In the genomic region with DNA sequence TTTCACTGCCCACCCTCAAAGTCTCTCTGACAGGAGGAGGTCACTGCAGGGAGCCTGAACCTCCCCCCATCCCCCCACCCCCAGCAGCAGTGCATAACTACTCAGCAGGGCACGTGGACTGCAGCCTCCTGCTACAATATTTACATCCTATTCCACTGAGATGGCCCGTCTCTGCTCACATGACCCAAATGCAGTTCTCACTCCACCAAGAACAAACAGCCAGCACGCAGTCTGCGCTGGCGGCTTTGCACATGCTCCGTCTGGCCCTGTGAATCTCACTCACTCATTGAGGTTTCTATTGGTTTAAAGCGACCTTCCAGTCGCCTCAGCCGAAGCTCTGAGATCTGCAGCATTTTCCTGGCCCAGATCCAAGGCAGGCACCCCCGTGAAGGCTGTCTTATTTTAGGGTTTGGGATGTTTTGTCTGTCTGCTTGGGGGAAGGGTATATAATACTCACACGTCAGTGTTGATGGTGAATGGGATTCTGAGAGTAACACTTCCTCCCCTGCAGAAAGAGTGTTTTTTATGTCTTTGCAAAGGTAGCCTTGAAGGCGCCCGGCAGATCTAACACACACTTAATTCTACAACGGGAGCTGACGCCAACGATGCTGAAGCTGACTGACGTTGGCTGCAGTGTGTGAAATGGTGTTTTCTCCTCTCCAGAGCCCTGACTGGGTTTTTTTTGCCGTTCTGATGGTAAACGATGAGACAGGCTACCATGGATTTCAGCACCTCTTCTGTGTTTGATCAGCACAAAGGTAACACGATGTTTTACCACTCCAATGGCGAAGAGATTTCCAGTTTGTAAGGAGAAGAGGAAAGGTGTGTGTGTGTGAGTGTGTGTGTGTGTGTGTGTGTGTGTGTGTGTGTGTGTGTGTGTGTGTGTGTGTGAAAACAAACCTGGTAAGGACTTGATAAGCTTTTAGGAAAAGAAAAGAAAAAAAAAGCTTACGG, we compare ENCODE assay signal across 8 mouse cellular contexts. TPM values are rescaled to one million over a fixed set of nuclear protein-coding genes. Genes with fewer than 3 reads are reported as not detected.
DNase-seq lines count a peak whose midpoint lies in the region; ATAC-seq and TF ChIP-seq lines count a peak whose summit lies in the region.

A gene (plus strand): TSS at position 227 of the 954 bp plus-strand sequence.

- no peaks in the 10 kb centered on the region for H3K27me3 ChIP-seq in heart, adult 2 months (ENCODE audit: control insufficient read depth, insufficient read depth, low read length)
- H3K27me3 ChIP-seq in embryonic facial prominence, embryonic 10.5 days (replicated peaks; ENCODE audit: low read depth, poor library complexity, severe bottlenecking) = no peaks in the 10 kb centered on the region
- no peaks in the 10 kb centered on the region for H3K27me3 ChIP-seq in liver, embryonic 12.5 days (replicated peaks)

- ATAC-seq in liver, embryonic 12.5 days = peak; percentile 69

- H3K79me2 ChIP-seq in heart, adult 2 months (replicated peaks; ENCODE audit: control insufficient read depth, insufficient read depth, low read length) = no peaks in the 10 kb centered on the region

- no peak within 1 kb of the TSS for H3K9ac ChIP-seq in heart, adult 2 months (ENCODE audit: low read depth, low read length)
- no peak within 1 kb of the TSS for H3K9ac ChIP-seq in liver, embryonic 12.5 days

- no peaks in the 10 kb centered on the region for H3K36me3 ChIP-seq in heart, adult 2 months (ENCODE audit: control insufficient read depth, insufficient read depth, low read length)
- no peaks in the 10 kb centered on the region for H3K36me3 ChIP-seq in embryonic facial prominence, embryonic 10.5 days (replicated peaks)
- no peaks in the 10 kb centered on the region for H3K36me3 ChIP-seq in liver, embryonic 12.5 days

- no peak for TF ChIP-seq CTCF in heart, adult 2 months (IDR thresholded peaks at IDR 0.05)

- DNase-seq in heart, adult 2 months = peak in 1 of 2 experiments; percentile 32
- DNase-seq in heart, postnatal 25 days (ENCODE audit: low spot score) = no peak
- peak; percentile 72 for DNase-seq in embryonic facial prominence, embryonic 10.5 days (ENCODE audit: low spot score)
- peak; percentile 30 to 48 for DNase-seq in heart, postnatal 10 days
- peak; percentile 32 to 59 for DNase-seq in kidney, postnatal 25 days
- peak; percentile 35 to 70 for DNase-seq in natural killer cell, adult 2 months (ENCODE audit: low spot score in 2 of 2)
- DNase-seq in telencephalon, adult 2 months (ENCODE audit: low read depth, low spot score) = peak; percentile 64

- no peak for TF ChIP-seq POLR2A in heart, adult 2 months (IDR thresholded peaks at IDR 0.05; ENCODE audit: insufficient read depth, low read depth, low read length)

- no peaks in the 10 kb centered on the region for H3K9me3 ChIP-seq in embryonic facial prominence, embryonic 10.5 days
- peaks cover 8% of the 10 kb centered on the region; the same call in 1 of the 2 replicates for H3K9me3 ChIP-seq in liver, embryonic 12.5 days (replicated peaks)

- H3K4me1 ChIP-seq in heart, adult 2 months (ENCODE audit: control insufficient read depth, insufficient read depth, low read length) = no peaks in the 10 kb centered on the region; the same call in 1 of the 2 replicates
- H3K4me1 ChIP-seq in embryonic facial prominence, embryonic 10.5 days = peaks cover 18% of the 10 kb centered on the region
- peaks cover 23% of the 10 kb centered on the region; the same call in 1 of the 2 replicates for H3K4me1 ChIP-seq in liver, embryonic 12.5 days

- no peak within 1 kb of the TSS for H3K27ac ChIP-seq in heart, adult 2 months
- peak within 1 kb of the TSS; percentile 72 for H3K27ac ChIP-seq in embryonic facial prominence, embryonic 10.5 days (replicated peaks)
- 0 out of 2 replicates have a peak within 1 kb of the TSS, but pooled peaks have one; percentile 24 for H3K27ac ChIP-seq in liver, embryonic 12.5 days

- whole genome bisulfite sequencing in heart, adult 2 months = 21% methylated on average over 22 of the region's 22 CpGs
- 37% methylated on average over 22 of the region's 22 CpGs for WGBS in embryonic facial prominence, embryonic 10.5 days
- WGBS in liver, embryonic 12.5 days (ENCODE audit: insufficient replicate concordance) = 43% methylated on average over 22 of the region's 22 CpGs

- peak within 1 kb of the TSS; percentile 31 for H3K4me2 ChIP-seq in liver, embryonic 12.5 days

- TF ChIP-seq EP300 in heart, adult 2 months (IDR thresholded peaks at IDR 0.05; ENCODE audit: insufficient read depth, low read depth, low read length) = no peak

- intact Hi-C loops in heart, adult 2 months (cut with DNase I) = no loop called here
- intact Hi-C loops in heart, postnatal 25 days (cut with DNase I) = no loop called here
- intact Hi-C loops in heart, postnatal 10 days (cut with DNase I) = no loop called here

- peak within 1 kb of the TSS; percentile 3; the same call in 1 of the 2 replicates for H3K4me3 ChIP-seq in heart, adult 2 months
- peak within 1 kb of the TSS; percentile 38 for H3K4me3 ChIP-seq in embryonic facial prominence, embryonic 10.5 days
- H3K4me3 ChIP-seq in liver, embryonic 12.5 days = no peak within 1 kb of the TSS

RNA-seq across cellular contexts. Expression of the gene that starts here (rescaled TPM):
- 1 to 10 TPM in 1 of 2 experiments, under 1 TPM in 1; 0.57 to 1.6 TPM for total RNA-seq in heart, adult 2 months (2021)
- 0.23 and 0.64 TPM in 2 replicates for polyA plus RNA-seq in heart, adult 2 months (2012; rRNA removed)
- under 1 TPM; 0.25 to 0.34 TPM for total RNA-seq in heart, postnatal 25 days (2021)
- polyA plus RNA-seq in embryonic facial prominence, embryonic 10.5 days (2016; fragmentation: Nextera tagmentation; extraction: Ambion mirVana) = 0.33 and 0.49 TPM in 2 replicates
- total RNA-seq in heart, postnatal 10 days (2021) = under 1 TPM; 0.14 to 0.20 TPM
- 0.08 and 0.26 TPM in 2 replicates for polyA plus RNA-seq in liver, embryonic 12.5 days (2016; fragmentation: Nextera tagmentation; extraction: Ambion mirVana)

Comparison
In these comparisons a context has a peak if more than half of its experiments do, and no peak if none do; other contexts are left out.
1. Peak in DNase-seq, H3K4me3 ChIP-seq and H3K27ac ChIP-seq in embryonic facial prominence, embryonic 10.5 days; RNA of the gene not detected or under 1 TPM.
2. Peak in DNase-seq in heart, postnatal 10 days; RNA of the gene not detected or under 1 TPM.
3. Peak in ATAC-seq, H3K27ac ChIP-seq and H3K4me2 ChIP-seq in liver, embryonic 12.5 days; RNA of the gene not detected or under 1 TPM.